Mouse (Mus musculus) spleen, adult 12 weeks (tissue): ENCODE results near the gene Susd4.

Source experiments
- DNase-seq: peaks from one replicate; pipeline ENCODE4 v3.0.0; 2022; ENCODE audit warnings: low spot score

Gene Susd4

GRCm38 (mm10) chr1:182918718-182919346, 155.2 kb downstream of the Susd4 start:
- no peak for DNase-seq

- no peak for DNase-seq
These were observed 159.2 kb downstream of the Susd4 start for GRCm38 (mm10) chr1:182922824-182923223.

- no peak for DNase-seq
These were observed 162.8 kb downstream of the Susd4 start for GRCm38 (mm10) chr1:182926465-182926864.

- DNase-seq: no peak
These were observed 164.5 kb downstream of the Susd4 start for GRCm38 (mm10) chr1:182927878-182928851.

- DNase-seq: no peak
These were observed 171.8 kb downstream of the Susd4 start for GRCm38 (mm10) chr1:182935469-182935868.

GRCm38 (mm10) chr1:182937486-182938120, 173.9 kb downstream of the Susd4 start:
- DNase-seq: no peak

- DNase-seq: no peak
These were observed 178.3 kb downstream of the Susd4 start for GRCm38 (mm10) chr1:182941921-182942320.

- no peak for DNase-seq
These were observed 180.3 kb downstream of the Susd4 start for GRCm38 (mm10) chr1:182943911-182944310.

- DNase-seq: no peak
These were observed 181.0 kb downstream of the Susd4 start for GRCm38 (mm10) chr1:182944638-182945037.

GRCm38 (mm10) chr1:182945561-182945960, 181.9 kb downstream of the Susd4 start:
- DNase-seq: no peak
